Mouse (Mus musculus) lung, postnatal 0 days (tissue): ENCODE results near the gene Vmn1r223.

Experiments used
- CTCF ChIP-seq: IDR thresholded peaks from 2 replicates; pipeline ENCODE4 v1.5.1; 2016; ENCODE audit warnings: antibody characterized with exemption, mild to moderate bottlenecking
- EP300 ChIP-seq: IDR thresholded peaks from 2 replicates; pipeline ENCODE4 v1.6.1; 2016; ENCODE audit warnings: antibody characterized with exemption, mild to moderate bottlenecking, control low read depth

GRCm38 (mm10) chr13:23298445-23299232, 51.7 kb downstream of the Vmn1r223 start:
- TF ChIP-seq CTCF (no peak), EP300 (no peak)
